Mouse (Mus musculus): ENCODE measurements around the gene Gm12216. TPM values are rescaled to one million over a fixed set of nuclear protein-coding genes. Genes with fewer than 3 reads are reported as not detected.
"Not testable (repeated sequence)": the region's sequence is repeated elsewhere in the genome, so short reads cannot be mapped to it uniquely, and the experiment has no call there.

The Gm12216 gene
- total RNA-seq, 2 experiments from 2014 or later = 8.5 to 8.9 TPM

DNA sequence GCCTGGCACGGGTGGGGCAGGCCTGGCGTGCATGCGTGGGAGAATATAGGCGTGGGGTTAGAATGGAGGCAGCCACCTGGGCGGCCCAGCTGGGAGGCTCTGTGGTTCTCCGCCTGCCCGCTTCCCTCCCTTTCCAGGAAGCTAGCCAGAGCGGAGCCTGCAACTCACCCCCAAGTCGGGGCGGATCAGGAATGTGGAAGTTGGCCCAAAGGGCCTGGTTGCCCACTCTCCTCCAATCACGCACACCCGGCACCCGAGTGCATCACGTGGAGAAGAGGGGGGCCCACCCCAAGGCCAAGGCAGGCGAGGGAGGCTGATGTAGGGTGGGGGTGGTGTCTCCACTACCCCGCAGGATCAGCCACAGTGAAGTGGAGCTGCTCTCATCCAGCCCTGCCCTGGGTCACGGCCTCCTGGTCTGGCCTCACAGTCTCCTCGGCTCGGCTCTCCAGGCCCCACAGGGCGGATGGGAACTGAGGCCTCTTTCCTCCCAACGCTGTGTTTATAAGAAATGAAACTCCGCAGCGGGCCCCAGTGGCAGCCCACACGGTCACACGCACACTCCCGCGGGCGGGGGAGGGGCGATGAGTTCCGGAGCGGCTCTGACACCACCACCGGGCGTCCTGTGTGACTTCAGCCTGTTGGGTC lies 95.4 kb downstream of the Gm12216 start:
- Histone ChIP-seq H3K27ac (peak overlapping the region; percentile 91), H3K4me3 (peak overlapping the region; percentile 61)
- peak; percentile 69 for TF ChIP-seq CTCF (conservative IDR thresholded peaks at IDR 0.05)
- peak; percentile 70 to 71 for DNase-seq (ENCODE audit: low spot score in 2 of 2)

DNA sequence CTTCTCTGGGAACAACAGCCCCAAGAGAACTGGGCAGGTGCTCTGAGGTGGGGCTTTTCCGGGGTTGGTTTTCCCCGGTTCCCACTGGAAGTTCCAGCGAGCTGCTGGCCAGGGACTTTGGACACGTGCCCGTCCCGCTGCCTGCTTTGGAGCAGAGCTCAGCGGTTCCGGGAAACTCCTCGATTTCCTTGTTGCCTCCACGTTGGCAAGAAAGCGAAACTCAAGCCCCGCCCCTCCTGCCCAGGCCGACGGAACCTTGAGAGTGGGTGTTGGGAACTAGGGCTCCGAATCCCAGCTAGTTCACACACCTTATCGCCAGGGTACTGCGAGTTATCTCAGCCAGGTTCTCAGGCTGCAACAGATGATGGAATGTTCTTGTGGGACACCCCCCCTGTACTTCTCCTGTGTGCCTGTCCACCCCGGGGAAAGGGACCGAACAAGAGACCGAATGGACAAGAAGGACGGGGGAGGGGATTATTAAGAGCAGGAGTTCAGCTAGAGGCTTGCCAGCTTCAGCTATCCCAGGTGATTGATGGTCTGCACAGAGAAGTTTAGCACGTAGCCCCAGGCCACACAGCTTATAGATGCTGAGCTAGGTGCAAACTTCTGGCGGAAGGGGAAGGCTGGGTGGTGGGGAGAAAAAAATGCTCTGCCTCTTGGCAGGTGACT lies 96.1 kb downstream of the Gm12216 start:
- H3K4me3 ChIP-seq = peak overlapping the region; percentile 61
- H3K27ac ChIP-seq = peak overlapping the region; percentile 91
- peak in 1 of 2 experiments; percentile 25 for DNase-seq (ENCODE audit: low spot score in 2 of 2)
- no peak for TF ChIP-seq CTCF (conservative IDR thresholded peaks at IDR 0.05)

DNA sequence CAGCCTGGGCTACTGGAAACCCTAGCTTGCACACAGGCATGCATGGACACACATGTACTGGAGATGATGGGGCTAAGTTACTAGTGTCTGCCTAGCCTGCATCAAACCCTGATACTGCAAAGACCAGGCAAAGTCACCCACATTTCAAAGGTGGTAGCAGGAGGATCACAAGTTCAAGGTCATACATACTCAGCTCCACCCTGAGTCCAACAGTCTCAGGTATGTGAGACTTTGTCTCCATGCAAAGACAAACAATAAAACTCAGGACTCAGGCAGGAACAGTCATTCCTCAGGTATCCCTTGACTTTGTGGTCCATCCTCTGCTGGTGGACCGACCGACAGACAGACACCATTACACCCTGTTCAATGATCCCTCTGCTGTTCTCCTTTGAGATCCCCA lies 96.6 kb downstream of the Gm12216 start:
- peak overlapping the region; percentile 91 for H3K27ac ChIP-seq
- TF ChIP-seq CTCF (conservative IDR thresholded peaks at IDR 0.05) = no peak
- no peak for DNase-seq (ENCODE audit: low spot score in 2 of 2)
- H3K4me3 ChIP-seq = peak overlapping the region; percentile 61

DNA sequence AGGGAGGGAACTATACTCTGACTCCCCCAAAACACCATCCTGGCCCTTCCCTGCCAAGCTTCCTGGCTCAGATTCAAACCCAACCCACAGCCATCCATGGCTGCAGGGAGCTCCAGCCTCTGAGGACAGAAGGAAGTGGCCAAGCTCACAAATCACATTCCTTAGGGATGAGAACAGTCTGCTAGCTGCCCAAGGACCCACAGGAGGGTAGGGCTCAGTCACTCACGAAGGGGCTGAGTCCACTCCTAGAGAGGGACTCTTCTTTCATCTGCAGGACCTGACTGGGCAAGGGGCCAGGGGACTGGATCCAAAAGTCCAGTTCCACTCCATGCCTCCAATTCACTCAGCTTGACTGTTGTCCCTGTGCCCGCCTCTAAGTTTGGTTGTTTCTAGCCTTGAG lies 97.2 kb downstream of the Gm12216 start:
- H3K27ac ChIP-seq = peak overlapping the region; percentile 91
- no peak for TF ChIP-seq CTCF (conservative IDR thresholded peaks at IDR 0.05)
- H3K4me3 ChIP-seq = no peak overlapping the region
- no peak for DNase-seq (ENCODE audit: low spot score in 2 of 2)

DNA sequence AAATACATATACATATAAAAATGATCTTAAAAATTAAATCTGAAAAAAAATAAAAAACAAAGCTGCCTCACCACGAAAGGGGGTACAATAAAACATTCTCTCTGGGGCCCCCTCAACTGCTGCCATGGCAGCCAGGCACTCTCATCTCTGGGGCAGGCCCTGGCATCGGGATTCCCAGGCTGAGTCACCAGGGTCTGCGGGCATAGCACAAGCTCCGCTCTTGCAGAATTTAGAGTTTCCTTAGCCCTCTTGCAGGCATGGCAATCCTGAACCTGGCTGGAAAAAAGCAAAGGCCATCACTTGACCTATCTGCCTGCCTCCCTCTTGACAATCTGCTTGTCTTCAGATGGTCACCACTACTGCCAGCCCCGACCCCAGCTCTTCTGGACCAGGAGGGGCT lies 97.8 kb downstream of the Gm12216 start:
- Histone ChIP-seq H3K4me3 (no peak overlapping the region), H3K27ac (peak overlapping the region; percentile 91)
- DNase-seq (ENCODE audit: low spot score in 2 of 2) = no peak
- TF ChIP-seq CTCF (conservative IDR thresholded peaks at IDR 0.05) = no peak

DNA sequence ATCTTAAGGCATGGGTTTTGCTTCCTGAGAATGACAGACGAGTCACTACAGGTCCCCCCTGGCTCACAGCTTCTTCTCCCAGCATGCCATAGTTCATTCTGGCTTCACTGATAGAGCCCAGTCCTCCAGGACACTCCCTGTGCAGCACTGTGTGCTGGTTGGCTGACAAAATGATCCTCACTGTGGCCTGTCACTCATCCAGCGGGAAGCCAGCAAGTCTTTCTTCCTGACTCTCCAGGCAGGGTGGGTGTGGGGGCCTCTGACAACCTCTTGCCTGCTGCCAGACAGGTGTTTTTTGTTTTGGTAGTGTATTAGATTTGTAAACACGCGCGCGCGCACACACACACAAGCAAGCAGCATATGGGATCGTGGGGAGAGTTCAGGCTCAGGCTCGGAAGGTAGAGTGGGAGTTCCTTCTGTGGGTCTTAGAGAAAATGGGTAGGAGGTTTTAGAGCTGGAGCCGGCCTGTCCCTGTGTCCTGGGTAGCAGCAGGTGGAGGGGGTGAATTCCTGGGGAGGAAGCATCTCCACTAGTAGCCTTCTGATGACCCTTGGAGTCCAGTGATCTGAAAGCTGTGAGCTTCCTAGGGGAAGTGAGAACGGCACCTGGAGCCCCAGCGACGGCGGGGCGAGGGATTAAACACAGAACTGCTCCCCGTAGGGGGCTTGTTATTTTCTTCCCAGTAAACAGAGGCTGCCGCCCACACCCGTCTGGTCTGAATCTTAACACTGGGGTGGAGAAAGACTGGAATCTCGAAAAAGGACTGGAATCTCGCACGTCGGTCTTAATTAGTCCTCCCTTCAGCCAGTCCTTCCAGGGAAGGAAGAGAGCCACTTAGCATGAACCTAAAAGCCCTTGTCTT lies 99.3 kb downstream of the Gm12216 start:
- H3K4me3 ChIP-seq = no peak overlapping the region
- no peak for TF ChIP-seq CTCF (conservative IDR thresholded peaks at IDR 0.05)
- DNase-seq (ENCODE audit: low spot score in 2 of 2) = no peak
- H3K27ac ChIP-seq = peak overlapping the region; percentile 32; the same call in 1 of the 2 replicates

DNA sequence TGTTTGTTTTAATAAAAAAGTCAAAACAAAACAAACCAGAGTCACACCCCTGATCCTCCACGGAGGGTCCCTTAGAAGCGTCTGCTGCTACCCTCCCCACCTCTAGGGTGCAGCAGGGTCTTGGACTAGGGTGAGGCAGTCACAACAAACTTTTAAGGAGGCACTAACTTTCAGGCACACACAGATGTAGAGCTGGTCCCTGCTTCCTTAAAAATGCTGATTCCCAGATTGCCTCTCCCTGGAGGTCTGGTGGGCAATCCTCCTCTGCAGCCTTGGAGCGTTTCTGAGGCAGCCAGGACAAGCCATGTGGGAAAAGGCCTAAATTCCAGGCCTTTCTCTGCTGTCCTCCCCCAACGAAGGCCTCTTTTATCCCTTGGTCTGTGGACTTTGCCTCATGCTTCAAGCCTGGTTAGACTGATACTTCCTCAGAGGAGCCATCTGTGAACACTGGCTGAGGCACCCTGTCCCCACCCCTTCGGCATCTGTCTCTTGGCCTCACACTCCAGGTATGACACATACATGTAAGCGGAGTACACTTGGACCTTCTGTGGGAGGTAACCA lies 100.2 kb downstream of the Gm12216 start:
- Histone ChIP-seq H3K4me3 (no peak overlapping the region), H3K27ac (no peak overlapping the region)
- peak; percentile 62 for TF ChIP-seq CTCF (conservative IDR thresholded peaks at IDR 0.05)
- DNase-seq (ENCODE audit: low spot score in 2 of 2) = no peak

DNA sequence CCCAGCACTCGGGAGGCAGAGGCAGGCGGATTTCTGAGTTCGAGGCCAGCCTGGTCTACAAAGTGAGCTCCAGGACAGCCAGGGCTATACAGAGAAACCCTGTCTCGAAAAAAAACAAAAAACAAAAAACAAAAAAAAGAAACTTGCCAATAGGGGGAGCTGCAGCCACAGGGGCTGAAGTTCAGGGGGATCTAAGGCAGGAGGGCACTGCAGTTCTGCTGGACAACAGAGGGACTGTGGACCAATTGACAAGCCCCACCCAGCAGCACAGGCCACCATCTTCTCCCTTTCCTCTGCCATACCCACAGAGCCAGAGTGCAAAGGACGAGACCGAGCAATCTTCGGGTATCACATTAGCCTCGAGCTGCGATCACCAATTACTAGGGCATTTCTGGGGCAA lies 101.0 kb downstream of the Gm12216 start:
- H3K27ac ChIP-seq; DNase-seq (ENCODE audit: low spot score in 2 of 2); H3K4me3 ChIP-seq: not testable (repeated sequence)
- peak; percentile 67 for TF ChIP-seq CTCF (conservative IDR thresholded peaks at IDR 0.05)

DNA sequence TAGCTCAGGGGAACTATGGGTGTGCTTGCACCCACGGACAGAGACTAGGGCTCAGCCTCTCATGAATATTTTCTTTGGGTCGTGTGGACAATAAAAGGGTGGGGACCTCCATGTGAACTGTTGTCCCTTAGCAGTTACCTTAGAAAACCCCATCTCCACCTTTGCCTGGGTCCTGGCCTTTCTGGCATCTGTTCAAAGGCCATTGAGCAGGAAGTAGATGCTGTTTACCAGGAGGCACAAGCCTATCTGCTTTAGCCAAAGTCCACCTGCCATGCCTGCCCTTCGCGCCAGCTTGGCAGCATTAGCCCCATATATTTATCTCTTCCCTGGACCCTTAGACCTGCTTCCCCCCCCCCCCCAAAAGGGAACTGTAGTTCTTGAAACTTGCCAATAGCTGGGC lies 101.4 kb downstream of the Gm12216 start:
- H3K4me3 ChIP-seq = no peak overlapping the region
- H3K27ac ChIP-seq = no peak overlapping the region
- DNase-seq (ENCODE audit: low spot score in 2 of 2) = no peak
- no peak for TF ChIP-seq CTCF (conservative IDR thresholded peaks at IDR 0.05)

DNA sequence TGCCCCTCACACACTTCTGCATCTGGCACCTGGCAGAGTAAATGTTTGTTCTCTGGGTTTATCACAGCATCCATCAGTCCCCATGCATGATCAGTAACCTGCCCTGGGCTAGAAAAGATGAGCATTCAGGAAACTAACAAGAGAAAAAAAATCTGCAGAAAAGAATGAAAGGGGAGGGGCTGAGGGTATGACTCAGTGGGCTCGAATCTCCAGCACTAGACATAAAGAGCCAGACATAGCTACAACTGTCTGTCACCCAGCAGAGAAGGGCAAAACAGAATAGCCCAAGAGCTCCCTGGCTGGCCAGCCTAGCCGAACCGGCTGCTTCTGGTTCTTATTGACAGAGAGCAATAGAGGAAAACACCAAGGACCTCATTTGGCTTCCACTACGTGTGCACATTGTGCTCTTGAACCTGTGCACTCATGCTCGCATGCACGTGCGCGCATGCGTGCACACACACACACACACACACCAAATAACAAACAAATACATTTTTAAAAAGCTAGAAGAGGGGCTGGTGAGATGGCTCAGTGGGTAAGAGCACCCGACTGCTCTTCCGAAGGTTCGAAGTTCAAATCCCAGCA lies 104.0 kb downstream of the Gm12216 start:
- Histone ChIP-seq H3K27ac (no peak overlapping the region), H3K4me3 (no peak overlapping the region)
- no peak for TF ChIP-seq CTCF (conservative IDR thresholded peaks at IDR 0.05)
- no peak for DNase-seq (ENCODE audit: low spot score in 2 of 2)

DNA sequence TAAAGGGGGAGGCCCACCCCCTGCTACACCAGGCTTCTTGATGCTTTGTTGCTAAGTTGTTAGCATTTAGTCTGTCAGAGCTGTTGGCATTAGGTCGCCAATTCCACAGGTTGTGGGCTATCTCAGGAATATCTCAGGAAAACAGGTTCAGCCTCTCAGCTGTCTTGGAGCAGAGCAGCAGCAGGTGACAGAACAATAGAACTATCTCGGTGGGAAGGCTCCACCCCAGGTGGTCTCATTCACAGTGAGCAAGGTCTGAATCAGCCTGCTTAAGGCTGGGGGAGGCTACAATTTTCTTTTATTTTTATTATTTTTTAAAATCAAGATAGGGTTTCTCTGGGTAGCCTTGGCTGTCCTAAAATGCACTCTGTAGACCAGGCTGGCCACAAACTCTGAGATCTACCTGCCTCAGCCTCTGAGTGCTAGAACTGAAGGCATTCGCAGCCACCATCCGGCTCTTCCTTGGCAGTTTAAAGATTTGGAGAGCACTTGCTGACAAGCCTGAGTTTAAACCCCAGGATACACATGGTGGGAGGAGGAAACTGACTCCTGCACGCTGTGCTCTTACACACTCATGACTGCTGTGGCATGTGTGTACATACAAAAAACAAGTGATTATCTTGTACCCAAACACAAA lies 109.2 kb downstream of the Gm12216 start:
- Histone ChIP-seq H3K4me3 (no peak overlapping the region), H3K27ac (no peak overlapping the region)
- no peak for TF ChIP-seq CTCF (conservative IDR thresholded peaks at IDR 0.05)
- DNase-seq (ENCODE audit: low spot score in 2 of 2) = no peak

DNA sequence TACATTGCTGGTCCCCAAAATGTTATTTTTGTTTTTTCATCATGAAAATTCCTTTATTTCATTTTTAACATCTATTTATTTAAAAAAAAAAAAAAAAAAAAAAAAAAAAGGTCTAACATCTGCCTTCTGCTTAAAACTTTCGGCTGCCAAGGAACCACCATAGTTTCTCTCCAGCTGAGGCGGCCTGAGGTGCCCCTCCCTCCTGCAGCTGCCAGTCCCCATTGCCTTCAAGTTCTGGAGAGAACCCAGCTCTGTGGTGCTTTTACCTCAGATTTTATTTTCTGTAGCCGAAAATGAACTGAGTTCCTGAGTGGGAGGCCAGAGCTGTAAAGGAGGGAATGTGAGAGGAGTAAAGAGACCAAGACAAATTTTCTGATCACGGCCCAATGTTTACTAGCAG lies 109.8 kb downstream of the Gm12216 start:
- Histone ChIP-seq H3K27ac (no peak overlapping the region), H3K4me3 (no peak overlapping the region)
- no peak for TF ChIP-seq CTCF (conservative IDR thresholded peaks at IDR 0.05)
- DNase-seq (ENCODE audit: low spot score in 2 of 2) = no peak

All from layer of hippocampus, adult 2 months (tissue).